Mouse (Mus musculus) gastrocnemius, adult 8-10 months (tissue): ENCODE results near the gene Sstr3. TPM values are rescaled to one million over a fixed set of nuclear protein-coding genes. Genes with fewer than 3 reads are reported as not detected.

ENCODE experiments used
- DNase-seq, 2 experiments: peaks; one replicate each; pipeline ENCODE4 v3.0.0; 2022; ENCODE audit warnings: low spot score in 2 of 2
- total RNA-seq, 4 experiments: library from RNA; stranded (reverse); gene quantifications; 2 replicates each; pipeline ENCODE4 v1.2.4; 2022

The Sstr3 gene
- total RNA-seq, result not detected

- no peak for DNase-seq
These were observed at the start of gene Sstr3 for GRCm38 (mm10) chr15:78544561-78545001. Gene Sstr3, minus strand, starts transcription at chr15:78544685.

GRCm38 (mm10) chr15:78593896-78594425 lies 49.5 kb upstream of the Sstr3 start:
- DNase-seq, result no peak

- no peak for DNase-seq
These were observed 48.0 kb upstream of the Sstr3 start for GRCm38 (mm10) chr15:78592452-78592968.

GRCm38 (mm10) chr15:78591680-78592451 lies 47.4 kb upstream of the Sstr3 start:
- no peak for DNase-seq

- DNase-seq, result no peak
These were observed 46.3 kb upstream of the Sstr3 start for GRCm38 (mm10) chr15:78590785-78591184.

- DNase-seq, result no peak
These were observed 45.5 kb upstream of the Sstr3 start for GRCm38 (mm10) chr15:78589936-78590335.

- DNase-seq, result no peak
These were observed 44.4 kb upstream of the Sstr3 start for GRCm38 (mm10) chr15:78588900-78589299.

GRCm38 (mm10) chr15:78588049-78588448 lies 43.6 kb upstream of the Sstr3 start:
- no peak for DNase-seq

GRCm38 (mm10) chr15:78587050-78587994 lies 42.8 kb upstream of the Sstr3 start:
- peak; percentile 62 to 67 for DNase-seq

- DNase-seq, result no peak
These were observed 40.9 kb upstream of the Sstr3 start for GRCm38 (mm10) chr15:78585404-78585803.

- peak; percentile 63 to 72 for DNase-seq
These were observed 38.9 kb upstream of the Sstr3 start for GRCm38 (mm10) chr15:78583352-78583751.

- no peak for DNase-seq
These were observed 31.9 kb upstream of the Sstr3 start for GRCm38 (mm10) chr15:78576284-78576810.

GRCm38 (mm10) chr15:78572658-78573397 lies 28.3 kb upstream of the Sstr3 start, which contains the start of gene Rac2:
Gene Rac2, minus strand, starts transcription at chr15:78572783.
- DNase-seq, result no peak

GRCm38 (mm10) chr15:78572270-78572600 lies 27.8 kb upstream of the Sstr3 start:
- DNase-seq, result no peak

- no peak for DNase-seq
These were observed 27.2 kb upstream of the Sstr3 start for GRCm38 (mm10) chr15:78571554-78572269.

GRCm38 (mm10) chr15:78570170-78570569 lies 25.7 kb upstream of the Sstr3 start:
- DNase-seq, result no peak

GRCm38 (mm10) chr15:78567608-78568120 lies 23.2 kb upstream of the Sstr3 start:
- DNase-seq, result no peak

- no peak for DNase-seq
These were observed 20.4 kb upstream of the Sstr3 start for GRCm38 (mm10) chr15:78564764-78565435.

- DNase-seq, result no peak
These were observed 19.5 kb upstream of the Sstr3 start for GRCm38 (mm10) chr15:78563937-78564336.
